21 mouse cellular contexts compared by ENCODE assay signal in genomic region chr10:68901168-68901567, GRCm38 (mm10).
"Had no signal": no experiment of that assay in that cellular context is flagged by ENCODE, and none has a peak within 500 bp of the region (broad histone marks: within the 10 kb centered on the region; RNA-seq: fewer than 3 reads in every experiment).

No protein-coding gene starts in this region.

- H3K9ac ChIP-seq: liver, embryonic 14.5 days; lung, embryonic 15.5 days; neural tube, embryonic 12.5 days; neural tube, embryonic 15.5 days; stomach, embryonic 15.5 days had no signal

- H3K27ac ChIP-seq: kidney, postnatal 0 days; layer of hippocampus, adult 2 months; left cerebral cortex, adult 2 months; liver, embryonic 14.5 days; lung, embryonic 15.5 days; neural tube, embryonic 12.5 days; neural tube, embryonic 15.5 days; stomach, embryonic 15.5 days had no signal

- DNase-seq: kidney, adult 9 months; kidney, postnatal 25 days; layer of hippocampus, adult 9-11 months; layer of hippocampus, postnatal 36 days; lung, adult 18-20 months; lung, postnatal 10 days; lung, postnatal 36 days; midbrain, embryonic 14.5 days; right cerebral cortex, postnatal 25 days; spleen, adult 18-20 months; thymus, postnatal 25 days had no signal

- H3K4me3 ChIP-seq: layer of hippocampus, adult 2 months; left cerebral cortex, adult 2 months; lung, embryonic 15.5 days; megakaryocyte, embryonic 14.5 days; neural tube, embryonic 12.5 days; neural tube, embryonic 15.5 days; stomach, embryonic 15.5 days had no signal

- H3K27me3 ChIP-seq: lung, embryonic 15.5 days; megakaryocyte, embryonic 14.5 days; neural tube, embryonic 12.5 days; neural tube, embryonic 15.5 days; stomach, embryonic 15.5 days had no signal

- H3K9me3 ChIP-seq: lung, embryonic 15.5 days; neural tube, embryonic 12.5 days; neural tube, embryonic 15.5 days; stomach, embryonic 15.5 days had no signal

- H3K4me2 ChIP-seq: lung, embryonic 15.5 days; midbrain, embryonic 11.5 days; neural tube, embryonic 12.5 days; neural tube, embryonic 15.5 days; stomach, embryonic 15.5 days had no signal

- H3K36me3 ChIP-seq: lung, embryonic 15.5 days; neural tube, embryonic 12.5 days; neural tube, embryonic 15.5 days; stomach, embryonic 15.5 days had no signal

- H3K4me1 ChIP-seq: megakaryocyte, embryonic 14.5 days; neural tube, embryonic 12.5 days; neural tube, embryonic 15.5 days; stomach, embryonic 15.5 days had no signal
